Mouse (Mus musculus) left cerebral cortex, adult 2 months (tissue): ENCODE results near the gene Fhit. TPM values are rescaled to one million over a fixed set of nuclear protein-coding genes. Genes with fewer than 3 reads are reported as not detected.

ENCODE experiments used
- DNase-seq, 2 experiments: peaks; one replicate each; pipeline ENCODE4 v3.0.0; 2021 to 2022; ENCODE audit warnings: low spot score in 2 of 2, mixed read lengths in 1 of 2; ENCODE audit errors: extremely low spot score in 1 of 2
- H3K27ac ChIP-seq: fragments of 200-600 bp; 2 replicates; pipeline ENCODE4 v1.8.1; 2022
- H3K4me3 ChIP-seq: fragments of 200-600 bp; 2 replicates; pipeline ENCODE4 v1.8.1; 2022
- CTCF ChIP-seq: fragments of 200-600 bp; IDR thresholded peaks from 2 replicates; pipeline ENCODE4 v1.8.1; 2022; ENCODE audit warnings: antibody characterized with exemption, mild to moderate bottlenecking, moderate library complexity
- intact Hi-C: fragments of 180-260 bp; cut with DNase I; formaldehyde crosslinking; loops from one replicate; pipeline ENCODE4 v1.15.1; 2025
- total RNA-seq, 2 experiments: library from RNA; stranded (reverse); gene quantifications; 2 replicates each; pipeline ENCODE4 v1.2.3; 2021

Fhit gene
- total RNA-seq, 2 experiments from 2014 or later: 6.0 to 7.5 TPM

- no peak for TF ChIP-seq CTCF
- DNase-seq: no peak
- intact Hi-C loops: no loop called here
These were observed 423.8 kb downstream of the Fhit start for GRCm38 (mm10) chr14:10738076-10738475.

GRCm38 (mm10) chr14:10722525-10722924 is 439.3 kb downstream of the Fhit start:
- TF ChIP-seq CTCF: no peak
- intact Hi-C loops: no loop called here
- Histone ChIP-seq H3K27ac (0 out of 2 replicates have a peak overlapping the region, but pooled peaks have one; percentile 40), H3K4me3 (no peak overlapping the region)
- peak; percentile 17 to 31 for DNase-seq

More at GRCm38 (mm10) chr14:10738076-10738475, 423.8 kb downstream of the Fhit start:
- no peak overlapping the region for H3K27ac ChIP-seq
- H3K4me3 ChIP-seq: no peak overlapping the region

GRCm38 (mm10) chr14:10712916-10713315 is 448.9 kb downstream of the Fhit start:
- TF ChIP-seq CTCF: no peak
- no peak overlapping the region for H3K4me3 ChIP-seq
- DNase-seq: no peak
- H3K27ac ChIP-seq: no peak overlapping the region
- intact Hi-C loops: no loop called here

- Histone ChIP-seq H3K4me3 (no peak overlapping the region), H3K27ac (no peak overlapping the region)
- no peak for TF ChIP-seq CTCF
- peak; percentile 10 to 14 for DNase-seq
- intact Hi-C loops: no loop called here
These were observed 449.3 kb downstream of the Fhit start for GRCm38 (mm10) chr14:10712522-10712881.

GRCm38 (mm10) chr14:10711841-10712521 is 449.9 kb downstream of the Fhit start:
- no peak for TF ChIP-seq CTCF
- intact Hi-C loops: no loop called here
- no peak overlapping the region for H3K27ac ChIP-seq
- H3K4me3 ChIP-seq: no peak overlapping the region
- DNase-seq: peak in 1 of 2 experiments; percentile 7

- no peak for DNase-seq
- TF ChIP-seq CTCF: no peak
- H3K27ac ChIP-seq: no peak overlapping the region
- H3K4me3 ChIP-seq: no peak overlapping the region
- intact Hi-C loops: no loop called here
These were observed 451.0 kb downstream of the Fhit start for GRCm38 (mm10) chr14:10710796-10711311.

GRCm38 (mm10) chr14:10701707-10702106 is 460.1 kb downstream of the Fhit start:
- no peak for DNase-seq
- Histone ChIP-seq H3K4me3 (no peak overlapping the region), H3K27ac (no peak overlapping the region)
- intact Hi-C loops: no loop called here
- TF ChIP-seq CTCF: no peak

- no peak for DNase-seq
- H3K27ac ChIP-seq: no peak overlapping the region
- intact Hi-C loops: no loop called here
These were observed 481.8 kb downstream of the Fhit start for GRCm38 (mm10) chr14:10680041-10680440.

GRCm38 (mm10) chr14:10679638-10680037 is 482.2 kb downstream of the Fhit start:
- Histone ChIP-seq H3K4me3 (no peak overlapping the region), H3K27ac (no peak overlapping the region)
- TF ChIP-seq CTCF: no peak
- no peak for DNase-seq
- intact Hi-C loops: no loop called here

More at GRCm38 (mm10) chr14:10680041-10680440, 481.8 kb downstream of the Fhit start:
- H3K4me3 ChIP-seq: no peak overlapping the region
- no peak for TF ChIP-seq CTCF

GRCm38 (mm10) chr14:10677627-10678026 is 484.2 kb downstream of the Fhit start:
- intact Hi-C loops: no loop called here
- no peak for DNase-seq
- Histone ChIP-seq H3K4me3 (no peak overlapping the region), H3K27ac (no peak overlapping the region)
- TF ChIP-seq CTCF: no peak

- Histone ChIP-seq H3K27ac (no peak overlapping the region), H3K4me3 (no peak overlapping the region)
- DNase-seq: no peak
- intact Hi-C loops: loop anchor here (1.0 kb wide), 1 partner anchor 15 kb away; no protein-coding TSS in a partner anchor
- no peak for TF ChIP-seq CTCF
These were observed 501.6 kb downstream of the Fhit start for GRCm38 (mm10) chr14:10660247-10660646.

GRCm38 (mm10) chr14:10659326-10659725 is 502.5 kb downstream of the Fhit start:
- no peak for DNase-seq
- Histone ChIP-seq H3K4me3 (no peak overlapping the region), H3K27ac (no peak overlapping the region)
- TF ChIP-seq CTCF: no peak
- intact Hi-C loops: no loop called here

GRCm38 (mm10) chr14:10658219-10658618 is 503.6 kb downstream of the Fhit start:
- no peak for TF ChIP-seq CTCF
- no peak overlapping the region for H3K27ac ChIP-seq
- intact Hi-C loops: no loop called here
- H3K4me3 ChIP-seq: no peak overlapping the region
- no peak for DNase-seq
